Mouse (Mus musculus): ENCODE results near the gene Rergl. TPM values are rescaled to one million over a fixed set of nuclear protein-coding genes. Genes with fewer than 3 reads are reported as not detected.

The Rergl gene
- polyA plus RNA-seq (2015; fragmentation: Nextera tagmentation; extraction: Ambion mirVana) = 0.34 TPM in 1 of 2 replicates, not detected in the other

DNA sequence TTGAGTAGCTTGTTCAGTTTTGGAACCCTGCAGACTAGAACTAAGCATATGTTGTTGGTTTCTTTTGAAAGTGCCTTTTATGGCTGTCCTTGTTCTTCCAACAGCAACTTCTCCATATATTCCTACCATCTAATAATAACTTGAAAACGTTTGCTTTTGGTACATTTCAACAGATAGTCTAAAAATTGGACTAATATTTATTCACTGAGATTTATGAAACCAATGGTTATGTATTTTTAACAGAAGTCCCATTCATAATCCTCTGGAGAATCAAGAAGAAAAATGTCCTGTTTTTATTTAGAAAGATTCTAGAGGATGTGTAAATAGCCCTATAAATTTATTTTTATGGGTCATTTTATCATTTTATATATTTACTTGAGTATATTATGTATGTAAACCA lies at the start of gene Rergl:
Gene Rergl, minus strand, starts transcription at position 101 of the 400 bp plus-strand sequence.
- DNase-seq (ENCODE audit: low spot score) = no peak

DNA sequence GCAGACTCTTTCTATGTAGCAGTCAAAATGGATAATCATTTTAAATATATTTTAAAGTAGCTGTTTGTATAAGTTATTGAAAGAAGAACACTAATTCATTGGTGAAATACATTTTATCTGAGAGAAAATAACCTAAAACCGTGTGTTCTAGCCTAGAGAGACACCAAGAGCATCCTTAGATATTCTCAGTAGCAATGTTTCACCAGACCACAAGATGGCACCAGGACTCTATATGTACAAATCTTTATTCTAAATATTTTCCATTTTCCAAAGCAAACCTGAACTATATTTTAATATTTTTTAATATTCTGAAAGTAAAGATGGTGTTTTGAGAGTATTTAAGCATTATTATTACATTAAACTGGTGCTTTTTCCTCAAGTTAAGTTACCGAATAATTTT lies 36.7 kb upstream of the Rergl start:
- no peak for DNase-seq (ENCODE audit: low spot score)

GRCm38 (mm10) chr6:139525406-139525805 lies 23.6 kb upstream of the Rergl start:
- no peak for DNase-seq (ENCODE audit: low spot score)

GRCm38 (mm10) chr6:139524288-139524687 lies 22.5 kb upstream of the Rergl start:
- DNase-seq (ENCODE audit: low spot score) = no peak

DNA sequence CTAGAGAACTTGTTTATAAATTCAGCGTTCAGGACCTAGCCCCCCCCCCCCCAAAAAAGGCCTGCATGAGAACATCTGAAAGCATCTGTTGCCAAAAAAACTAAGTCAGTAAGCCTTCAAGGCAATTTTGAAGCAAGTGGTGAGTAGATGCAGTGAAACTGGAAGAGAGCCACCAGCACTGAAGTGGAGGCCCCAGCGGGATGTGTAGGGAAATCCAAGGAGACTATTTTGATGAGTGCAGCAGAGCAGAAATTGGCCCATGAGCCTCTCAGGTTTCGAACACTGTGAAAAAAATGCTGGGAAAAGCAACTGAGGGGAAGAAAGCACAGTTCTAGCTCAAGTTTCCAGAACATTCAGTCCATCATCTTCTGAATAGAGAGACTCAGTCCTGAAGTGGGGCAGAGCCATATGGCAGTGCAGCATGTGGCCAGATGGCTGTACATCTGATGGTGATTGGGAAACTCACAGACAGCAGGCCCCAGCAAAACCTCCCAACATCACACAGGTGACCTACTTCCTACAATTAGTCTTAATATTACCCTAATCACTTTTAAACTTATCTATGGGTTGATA lies 13.2 kb upstream of the Rergl start:
- no peak for DNase-seq (ENCODE audit: low spot score)

DNA sequence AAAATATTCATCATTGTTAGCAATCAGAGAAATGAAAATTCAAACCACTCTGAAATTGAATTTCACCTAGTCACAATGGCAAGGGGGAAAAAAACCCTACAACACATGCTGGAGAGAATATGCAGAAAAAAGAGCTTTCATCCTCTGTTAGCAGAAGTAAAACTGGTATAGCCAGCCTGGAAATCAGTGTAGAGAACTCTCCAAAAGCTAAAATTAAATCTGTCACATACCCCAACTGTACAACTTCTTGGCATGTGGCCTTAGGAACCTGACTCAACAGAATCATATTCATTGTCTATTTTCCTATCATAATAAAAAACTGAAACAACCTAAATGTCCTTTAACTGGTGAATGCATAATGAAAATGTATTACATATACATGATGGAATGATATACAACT lies 22.0 kb downstream of the Rergl start:
- no peak for DNase-seq (ENCODE audit: low spot score)

DNA sequence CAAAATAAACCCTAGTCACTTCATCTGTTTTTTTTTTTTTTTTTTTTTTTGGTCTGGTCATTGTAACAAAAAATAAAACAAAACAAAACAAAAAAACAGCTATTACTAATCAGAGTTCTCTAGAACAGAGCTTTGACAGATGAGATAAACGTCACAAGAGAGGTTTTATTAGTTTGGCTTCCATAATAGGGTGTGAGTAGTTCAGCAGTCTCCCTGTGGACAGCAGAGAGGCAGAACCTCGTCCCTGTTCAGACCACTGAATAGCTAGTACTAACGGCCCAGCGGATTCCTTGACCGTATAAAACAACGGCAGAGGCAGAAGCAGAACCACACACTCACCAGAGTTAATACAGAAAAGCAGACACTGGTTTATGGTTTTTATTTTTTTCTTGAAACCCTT lies 36.8 kb downstream of the Rergl start:
- DNase-seq (ENCODE audit: low spot score) = no peak

GRCm38 (mm10) chr6:139464292-139464691 lies 37.5 kb downstream of the Rergl start:
- no peak for DNase-seq (ENCODE audit: low spot score)

- no peak for DNase-seq (ENCODE audit: low spot score)
Observed at GRCm38 (mm10) chr6:139461094-139461493, 40.7 kb downstream of the Rergl start.

DNA sequence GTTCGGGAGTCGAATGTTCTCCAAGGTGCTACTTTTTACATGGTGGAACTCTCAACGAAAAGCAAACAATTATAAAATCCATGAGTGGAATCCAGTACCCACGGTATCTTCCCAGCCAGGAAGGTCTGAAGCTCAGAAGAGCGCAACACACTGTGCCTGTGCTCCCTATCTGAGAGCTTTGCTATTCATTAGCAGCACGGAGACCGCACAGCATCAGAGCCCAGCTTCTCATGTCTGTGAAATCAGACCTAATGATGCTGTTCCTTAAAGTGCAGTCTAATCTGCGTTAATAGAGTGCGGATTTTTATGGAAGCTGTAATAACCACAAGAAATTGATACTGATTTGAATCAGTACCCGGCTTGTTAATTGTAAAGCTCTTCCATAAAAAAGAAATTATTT lies 41.3 kb downstream of the Rergl start:
- DNase-seq (ENCODE audit: low spot score) = no peak

DNA sequence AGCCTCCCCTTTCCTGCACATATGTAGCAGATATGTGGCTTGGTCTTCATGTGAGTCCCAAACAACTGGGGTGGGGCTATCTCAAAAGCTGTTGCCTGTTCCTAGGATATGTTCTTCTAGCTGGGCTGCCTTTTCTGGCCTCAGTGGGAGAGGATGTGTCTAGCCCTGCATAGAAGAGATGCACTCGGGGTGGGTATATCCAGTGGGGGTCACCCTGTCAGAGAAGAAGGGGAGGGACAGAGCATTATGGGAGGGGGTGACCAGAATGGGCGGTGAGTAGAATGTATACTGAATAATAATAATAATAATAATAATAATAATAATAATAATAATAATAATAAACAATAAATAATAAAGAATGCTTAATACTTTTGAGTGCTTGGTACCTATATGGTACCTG lies 57.8 kb downstream of the Rergl start:
- DNase-seq (ENCODE audit: low spot score) = no peak

Other genes with a start within 250 kb of the Rergl start
- 0.09 TPM in 2 replicates for gene Pik3c2g, start 85.2 kb upstream of the Rergl start, polyA plus RNA-seq (2015; fragmentation: Nextera tagmentation; extraction: Ambion mirVana)

Data from thymus, postnatal 0 days (tissue).